Mouse (Mus musculus): ENCODE measurements around the gene Cela2a.

GRCm38 (mm10) chr4:141828177-141828576 lies 2.2 kb upstream of the Cela2a start:
- TF ChIP-seq CTCF (IDR thresholded peaks at IDR 0.05; ENCODE audit: low read depth, low read length), result no peak
- TF ChIP-seq TAL1 (conservative IDR thresholded peaks at IDR 0.05; ENCODE audit: low read depth, low read length), result no peak
- no peak for TF ChIP-seq GATA2 (IDR thresholded peaks at IDR 0.05; ENCODE audit: borderline replicate concordance, low read depth, low read length)
- no peak for TF ChIP-seq GATA1 (IDR thresholded peaks at IDR 0.05; ENCODE audit: borderline replicate concordance, low read length)
